Mouse (Mus musculus): Measurements from ENCODE around the gene AC124108.1. TPM values are rescaled to one million over a fixed set of nuclear protein-coding genes. Genes with fewer than 3 reads are reported as not detected.

Gene AC124108.1
- polyA plus RNA-seq, 1 experiment from 2014 or later = 4.8 TPM

GRCm38 (mm10) chr1:132200562-132201510 is 9.6 kb downstream of the AC124108.1 start:
- Histone ChIP-seq H3K36me3 (ENCODE audit: control insufficient read depth, insufficient read depth, low read length) (no peaks in the 10 kb centered on the region), H3K4me1 (replicated peaks; ENCODE audit: control insufficient read depth, insufficient read depth, low read length) (peaks cover 17% of the 10 kb centered on the region), H3K4me3 (ENCODE audit: low read depth, low read length) (no peak overlapping the region), H3K9ac (ENCODE audit: low read depth, low read length) (peak overlapping the region; percentile 5; the same call in 1 of the 2 replicates), H3K4me2 (replicated peaks; ENCODE audit: low read depth, low read length) (peak overlapping the region; percentile 22), H3K27ac (ENCODE audit: low read depth, low read length) (peak overlapping the region; percentile 17), H3K27me3 (ENCODE audit: control insufficient read depth, insufficient read depth, low read length) (no peaks in the 10 kb centered on the region), H3K9me3 (ENCODE audit: control insufficient read depth, low read length) (no peaks in the 10 kb centered on the region)
- peak; percentile 69 for ATAC-seq (ENCODE audit: low FRiP score)
- 11% methylated on average over 10 of the region's 11 CpGs for WGBS
- peak; percentile 71 for DNase-seq (ENCODE audit: low spot score)

GRCm38 (mm10) chr1:132201511-132201860 is 10.2 kb downstream of the AC124108.1 start:
- Histone ChIP-seq H3K36me3 (ENCODE audit: control insufficient read depth, insufficient read depth, low read length) (no peaks in the 10 kb centered on the region), H3K9me3 (ENCODE audit: control insufficient read depth, low read length) (no peaks in the 10 kb centered on the region), H3K27me3 (ENCODE audit: control insufficient read depth, insufficient read depth, low read length) (no peaks in the 10 kb centered on the region), H3K4me3 (ENCODE audit: low read depth, low read length) (no peak overlapping the region), H3K9ac (ENCODE audit: low read depth, low read length) (no peak overlapping the region), H3K4me1 (replicated peaks; ENCODE audit: control insufficient read depth, insufficient read depth, low read length) (peaks cover 16% of the 10 kb centered on the region), H3K4me2 (replicated peaks; ENCODE audit: low read depth, low read length) (no peak overlapping the region), H3K27ac (ENCODE audit: low read depth, low read length) (peak overlapping the region; percentile 17; the same call in 1 of the 2 replicates)
- DNase-seq (ENCODE audit: low spot score) (peak; percentile 20), ATAC-seq (ENCODE audit: low FRiP score) (peak; percentile 20; the same call in 1 of the 2 replicates)
- 24% methylated on average over 4 of the region's 4 CpGs for WGBS

GRCm38 (mm10) chr1:132201936-132202335 is 10.7 kb downstream of the AC124108.1 start:
- Histone ChIP-seq H3K27ac (ENCODE audit: low read depth, low read length) (no peak overlapping the region), H3K9ac (ENCODE audit: low read depth, low read length) (no peak overlapping the region), H3K4me3 (ENCODE audit: low read depth, low read length) (no peak overlapping the region), H3K4me2 (replicated peaks; ENCODE audit: low read depth, low read length) (no peak overlapping the region), H3K36me3 (ENCODE audit: control insufficient read depth, insufficient read depth, low read length) (no peaks in the 10 kb centered on the region), H3K9me3 (ENCODE audit: control insufficient read depth, low read length) (no peaks in the 10 kb centered on the region), H3K4me1 (replicated peaks; ENCODE audit: control insufficient read depth, insufficient read depth, low read length) (peaks cover 16% of the 10 kb centered on the region), H3K27me3 (ENCODE audit: control insufficient read depth, insufficient read depth, low read length) (no peaks in the 10 kb centered on the region)
- WGBS = 54% methylated on average over 2 of the region's 2 CpGs
- DNase-seq (ENCODE audit: low spot score) = no peak
- ATAC-seq (ENCODE audit: low FRiP score) = no peak

GRCm38 (mm10) chr1:132202771-132203170 is 11.5 kb downstream of the AC124108.1 start:
- peaks cover 13% of the 10 kb centered on the region for H3K4me1 ChIP-seq (replicated peaks; ENCODE audit: control insufficient read depth, insufficient read depth, low read length)

GRCm38 (mm10) chr1:132205958-132206357 is 14.7 kb downstream of the AC124108.1 start:
- DNase-seq (ENCODE audit: low spot score) (no peak), ATAC-seq (ENCODE audit: low FRiP score) (no peak)
- no peak overlapping the region for H3K9ac ChIP-seq (ENCODE audit: low read depth, low read length)
- no peak overlapping the region for H3K27ac ChIP-seq (ENCODE audit: low read depth, low read length)
- no peaks in the 10 kb centered on the region for H3K9me3 ChIP-seq (ENCODE audit: control insufficient read depth, low read length)
- H3K27me3 ChIP-seq (ENCODE audit: control insufficient read depth, insufficient read depth, low read length) = peaks cover 2% of the 10 kb centered on the region; the same call in 1 of the 2 replicates
- H3K4me1 ChIP-seq (replicated peaks; ENCODE audit: control insufficient read depth, insufficient read depth, low read length) = peaks cover under 1% of the 10 kb centered on the region; the same call in 1 of the 2 replicates
- H3K36me3 ChIP-seq (ENCODE audit: control insufficient read depth, insufficient read depth, low read length) = no peaks in the 10 kb centered on the region
- H3K4me2 ChIP-seq (replicated peaks; ENCODE audit: low read depth, low read length) = no peak overlapping the region
- WGBS = 65% methylated on average over 5 of the region's 5 CpGs
- H3K4me3 ChIP-seq (ENCODE audit: low read depth, low read length) = no peak overlapping the region

More at GRCm38 (mm10) chr1:132202771-132203170, 11.5 kb downstream of the AC124108.1 start:
- Histone ChIP-seq H3K27me3 (ENCODE audit: control insufficient read depth, insufficient read depth, low read length) (peaks cover 2% of the 10 kb centered on the region; the same call in 1 of the 2 replicates), H3K9ac (ENCODE audit: low read depth, low read length) (no peak overlapping the region), H3K36me3 (ENCODE audit: control insufficient read depth, insufficient read depth, low read length) (no peaks in the 10 kb centered on the region), H3K4me3 (ENCODE audit: low read depth, low read length) (no peak overlapping the region), H3K9me3 (ENCODE audit: control insufficient read depth, low read length) (no peaks in the 10 kb centered on the region), H3K27ac (ENCODE audit: low read depth, low read length) (no peak overlapping the region), H3K4me2 (replicated peaks; ENCODE audit: low read depth, low read length) (no peak overlapping the region)
- 92% methylated on average over 5 of the region's 5 CpGs for WGBS
- no peak for ATAC-seq (ENCODE audit: low FRiP score)
- no peak for DNase-seq (ENCODE audit: low spot score)

GRCm38 (mm10) chr1:132206828-132207227 is 15.6 kb downstream of the AC124108.1 start:
- H3K27ac ChIP-seq (ENCODE audit: low read depth, low read length) = no peak overlapping the region
- H3K4me1 ChIP-seq (replicated peaks; ENCODE audit: control insufficient read depth, insufficient read depth, low read length) = no peaks in the 10 kb centered on the region

GRCm38 (mm10) chr1:132208154-132208553 is 16.9 kb downstream of the AC124108.1 start:
- H3K9me3 ChIP-seq (ENCODE audit: control insufficient read depth, low read length) = no peaks in the 10 kb centered on the region
- WGBS = 8% methylated on average over 4 of the region's 4 CpGs
- no peak for DNase-seq (ENCODE audit: low spot score)
- H3K4me2 ChIP-seq (replicated peaks; ENCODE audit: low read depth, low read length) = no peak overlapping the region
- no peaks in the 10 kb centered on the region for H3K36me3 ChIP-seq (ENCODE audit: control insufficient read depth, insufficient read depth, low read length)
- no peak overlapping the region for H3K4me3 ChIP-seq (ENCODE audit: low read depth, low read length)
- H3K4me1 ChIP-seq (replicated peaks; ENCODE audit: control insufficient read depth, insufficient read depth, low read length) = peaks cover 4% of the 10 kb centered on the region; the same call in 1 of the 2 replicates
- no peak for ATAC-seq (ENCODE audit: low FRiP score)
- H3K27ac ChIP-seq (ENCODE audit: low read depth, low read length) = no peak overlapping the region
- no peak overlapping the region for H3K9ac ChIP-seq (ENCODE audit: low read depth, low read length)
- peaks cover 2% of the 10 kb centered on the region; the same call in 1 of the 2 replicates for H3K27me3 ChIP-seq (ENCODE audit: control insufficient read depth, insufficient read depth, low read length)

More at GRCm38 (mm10) chr1:132206828-132207227, 15.6 kb downstream of the AC124108.1 start:
- Histone ChIP-seq H3K36me3 (ENCODE audit: control insufficient read depth, insufficient read depth, low read length) (no peaks in the 10 kb centered on the region), H3K9me3 (ENCODE audit: control insufficient read depth, low read length) (no peaks in the 10 kb centered on the region), H3K27me3 (ENCODE audit: control insufficient read depth, insufficient read depth, low read length) (peaks cover 2% of the 10 kb centered on the region; the same call in 1 of the 2 replicates), H3K4me3 (ENCODE audit: low read depth, low read length) (no peak overlapping the region), H3K9ac (ENCODE audit: low read depth, low read length) (no peak overlapping the region), H3K4me2 (replicated peaks; ENCODE audit: low read depth, low read length) (no peak overlapping the region)
- no peak for ATAC-seq (ENCODE audit: low FRiP score)
- 87% methylated on average over 3 of the region's 3 CpGs for WGBS
- DNase-seq (ENCODE audit: low spot score) = no peak

- Histone ChIP-seq H3K9me3 (ENCODE audit: control insufficient read depth, low read length) (no peaks in the 10 kb centered on the region), H3K4me2 (replicated peaks; ENCODE audit: low read depth, low read length) (no peak overlapping the region), H3K27me3 (ENCODE audit: control insufficient read depth, insufficient read depth, low read length) (peaks cover 2% of the 10 kb centered on the region; the same call in 1 of the 2 replicates), H3K36me3 (ENCODE audit: control insufficient read depth, insufficient read depth, low read length) (no peaks in the 10 kb centered on the region), H3K9ac (ENCODE audit: low read depth, low read length) (no peak overlapping the region), H3K4me3 (ENCODE audit: low read depth, low read length) (no peak overlapping the region), H3K27ac (ENCODE audit: low read depth, low read length) (no peak overlapping the region), H3K4me1 (replicated peaks; ENCODE audit: control insufficient read depth, insufficient read depth, low read length) (peaks cover 4% of the 10 kb centered on the region; the same call in 1 of the 2 replicates)
- 83% methylated on average over 10 of the region's 10 CpGs for WGBS
- DNase-seq (ENCODE audit: low spot score) (no peak), ATAC-seq (ENCODE audit: low FRiP score) (no peak)
Observed at GRCm38 (mm10) chr1:132209400-132209799, 18.1 kb downstream of the AC124108.1 start.
